Mouse (Mus musculus) layer of hippocampus, adult 9-10 months (tissue): ENCODE measurements around the gene Ufsp1.
"Not testable (repeated sequence)": the region's sequence is repeated elsewhere in the genome, so short reads cannot be mapped to it uniquely, and the experiment has no call there.

Experiments
- DNase-seq: peaks from one replicate; pipeline ENCODE4 v3.0.0; 2022; ENCODE audit warnings: low spot score

Gene Ufsp1

DNA sequence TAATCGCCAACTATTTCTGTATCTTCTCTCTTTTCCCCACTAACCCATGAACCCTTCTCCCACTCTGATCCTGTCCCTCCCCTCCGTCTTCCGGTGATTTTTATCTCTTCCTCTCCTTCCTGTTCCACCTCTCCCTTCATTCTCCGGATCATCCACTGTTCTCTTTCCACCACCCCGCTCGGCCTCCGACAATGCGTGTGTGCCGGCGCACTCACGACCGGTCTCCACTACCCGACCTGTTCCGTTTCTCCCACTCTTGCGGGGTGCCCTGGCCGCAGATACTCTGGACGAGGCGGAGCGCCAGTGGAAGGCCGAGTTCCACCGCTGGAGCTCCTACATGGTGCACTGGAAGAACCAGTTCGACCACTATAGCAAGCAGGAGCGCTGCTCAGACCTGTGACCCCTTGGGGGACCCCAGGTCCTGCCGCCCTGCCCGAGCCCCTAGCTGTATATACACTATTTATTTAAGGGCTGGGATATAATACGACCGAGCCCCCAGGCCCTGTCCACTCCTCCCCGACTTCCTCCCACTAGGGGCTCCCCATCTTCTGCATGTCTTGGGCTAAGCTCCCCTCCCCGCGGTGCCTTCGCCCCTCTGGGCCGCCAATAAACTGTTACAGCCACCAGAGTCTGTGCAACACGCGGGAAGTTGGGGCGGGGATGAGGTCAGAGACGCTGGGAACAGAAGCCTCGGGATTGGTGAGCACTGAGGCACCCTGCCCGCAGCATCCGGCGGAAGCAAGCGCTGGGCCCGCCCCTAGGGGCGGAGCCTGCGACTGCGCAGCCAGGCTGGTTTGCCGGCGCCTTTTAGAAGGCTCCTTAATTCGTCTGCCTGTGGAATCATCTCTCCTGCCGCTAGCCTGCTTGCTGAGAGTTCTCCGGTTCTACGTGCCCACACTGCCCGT lies at the start of gene Ufsp1:
TSS of gene Ufsp1 (plus strand) at position 791 of the 905 bp plus-strand sequence.
- DNase-seq, result peak; percentile 86

DNA sequence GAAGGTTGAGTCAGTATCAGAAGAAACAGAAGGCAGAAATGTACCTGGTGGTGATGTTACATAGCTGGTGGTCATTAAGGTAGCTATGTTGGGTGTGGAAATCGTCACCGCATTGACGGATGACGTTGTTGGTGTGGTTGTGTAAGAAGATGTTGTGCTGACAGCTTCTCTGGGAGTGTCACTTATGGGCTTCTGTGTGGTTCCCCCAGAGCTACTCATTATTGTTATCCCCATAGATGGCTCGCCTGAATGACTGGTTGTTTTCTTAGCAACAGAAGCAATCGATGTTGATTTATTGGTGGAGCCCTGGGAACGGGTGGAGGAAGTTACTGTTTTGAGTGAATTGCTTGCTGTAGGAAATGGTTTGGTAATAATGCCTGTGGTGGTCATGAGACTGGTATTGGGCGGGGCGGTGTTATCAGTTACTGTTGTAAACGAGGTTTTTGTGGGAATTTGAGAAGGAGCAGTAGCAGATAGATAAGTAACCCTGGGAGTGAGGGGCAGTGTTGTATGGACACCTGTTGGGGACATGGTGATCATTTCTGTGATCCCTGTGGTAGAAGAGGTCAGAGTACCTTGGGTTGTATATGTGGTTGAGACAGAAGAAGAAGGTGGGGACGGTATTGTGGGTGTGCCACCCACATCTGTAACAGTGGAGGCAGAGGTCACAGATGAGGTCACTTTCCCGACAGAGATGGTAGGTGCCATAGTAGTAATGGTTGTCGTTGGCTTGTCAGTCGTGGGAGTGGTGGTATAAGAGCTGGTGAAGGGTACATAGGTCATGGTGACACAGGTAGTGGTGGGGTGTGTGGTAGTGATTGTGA lies 30.3 kb upstream of the Ufsp1 start:
- no peak for DNase-seq

DNA sequence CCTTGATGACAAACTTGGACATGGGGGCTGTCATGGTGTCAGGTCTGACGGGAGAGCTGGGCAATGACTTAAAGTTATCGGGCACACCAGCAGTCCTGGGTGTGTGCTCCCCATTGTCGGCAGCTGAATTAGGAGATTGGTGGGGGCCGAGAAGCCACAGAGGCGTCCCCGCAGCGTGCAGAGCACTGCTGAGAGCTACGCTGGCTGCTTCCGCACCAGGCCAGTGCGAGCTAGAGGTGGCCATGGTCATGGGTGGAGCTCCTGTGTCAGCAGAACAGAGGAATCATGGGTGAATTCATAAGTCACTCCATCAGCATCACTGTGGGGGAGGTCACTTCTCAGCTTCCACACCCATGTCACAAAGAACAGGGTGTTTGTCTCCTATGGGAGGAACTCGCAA lies 29.6 kb upstream of the Ufsp1 start:
- DNase-seq, result no peak

GRCm38 (mm10) chr5:137268131-137268910 lies 26.1 kb upstream of the Ufsp1 start:
- DNase-seq, result no peak

DNA sequence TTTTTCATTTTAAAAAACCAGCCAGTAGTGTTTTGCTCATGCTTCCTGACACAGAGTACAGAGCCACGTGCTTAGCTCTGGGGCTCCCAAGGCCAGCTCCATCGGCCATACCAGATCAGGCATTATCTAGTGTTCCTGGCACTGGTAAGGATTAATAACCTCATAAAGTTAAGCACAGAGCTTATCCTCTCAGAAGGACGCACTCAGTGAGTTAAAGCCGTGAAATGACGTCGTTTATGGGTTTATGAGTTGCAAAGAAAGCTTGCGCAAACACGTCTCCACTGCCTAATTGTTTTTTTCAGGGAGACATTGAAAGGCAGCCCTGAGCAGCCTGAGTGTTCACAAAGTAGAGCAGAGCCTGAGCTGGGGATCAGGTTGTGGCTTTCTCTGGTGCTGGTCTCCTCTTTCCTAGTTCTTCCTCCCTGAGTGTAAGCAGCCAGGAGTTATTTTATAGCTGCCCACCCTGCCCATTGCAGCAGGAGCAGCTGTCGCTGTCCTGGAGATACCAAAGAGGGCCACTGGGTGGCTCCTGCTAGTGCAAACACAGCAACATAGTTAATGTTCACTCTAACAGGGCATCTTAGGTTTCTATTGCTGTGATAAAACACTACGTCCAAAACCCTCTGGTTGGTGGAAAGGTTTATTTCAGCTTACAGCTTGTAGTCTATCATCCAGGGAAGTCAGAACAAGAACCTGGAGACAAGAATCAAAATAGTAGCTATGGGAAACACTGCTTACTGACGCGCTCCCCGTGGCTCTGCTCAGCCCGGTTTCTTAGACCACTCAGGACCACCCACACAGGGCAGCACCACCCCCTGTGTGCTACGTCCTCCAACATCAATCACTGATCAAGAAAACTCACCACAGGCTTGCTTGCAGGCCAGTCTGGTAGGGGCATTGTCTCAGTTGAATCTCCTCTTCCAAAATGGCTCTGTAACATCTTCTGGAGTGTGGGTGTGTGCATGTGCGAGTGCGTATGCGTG lies 16.8 kb upstream of the Ufsp1 start:
- DNase-seq, result no peak

GRCm38 (mm10) chr5:137284411-137284810 lies 10.0 kb upstream of the Ufsp1 start:
- DNase-seq, result not testable (repeated sequence)

DNA sequence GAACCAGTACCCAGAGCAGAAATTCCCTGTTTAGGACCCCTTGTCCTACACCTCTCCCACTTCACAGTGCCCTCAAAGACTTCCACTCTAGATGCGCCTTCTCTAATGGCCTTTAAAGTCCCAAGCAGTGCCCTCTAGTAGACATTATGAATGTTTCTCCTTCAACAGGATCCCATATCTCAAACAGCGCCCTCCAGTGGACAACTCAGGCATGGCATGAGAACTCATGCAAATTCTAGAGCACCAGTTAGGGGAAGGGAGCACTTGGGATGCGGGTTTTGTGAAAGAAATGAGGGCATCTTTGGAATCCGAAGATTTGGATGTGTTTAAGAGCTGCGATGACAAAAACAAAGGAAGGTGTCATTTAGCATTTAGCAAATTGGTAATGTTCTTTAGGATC lies 9.4 kb upstream of the Ufsp1 start:
- DNase-seq, result no peak

DNA sequence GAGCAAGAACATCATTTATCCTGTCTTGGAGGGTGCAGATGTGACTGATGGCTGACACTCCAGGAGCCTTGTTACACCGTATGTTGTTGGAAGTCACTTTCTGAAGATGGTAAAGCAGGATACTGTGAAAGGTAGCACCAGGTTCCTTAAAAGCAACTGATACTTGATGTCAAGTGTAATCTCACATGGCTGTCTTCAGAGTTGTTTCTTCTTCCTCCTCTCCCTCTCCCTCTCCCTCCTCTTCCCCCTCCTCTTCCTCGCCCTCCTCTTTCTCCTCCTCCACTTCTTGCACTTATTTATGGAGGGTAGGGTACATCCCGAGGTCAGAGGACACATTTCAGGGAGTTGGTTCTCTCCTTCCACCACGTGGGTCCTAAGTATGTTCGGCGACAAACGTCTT lies 8.4 kb upstream of the Ufsp1 start:
- DNase-seq, result no peak

DNA sequence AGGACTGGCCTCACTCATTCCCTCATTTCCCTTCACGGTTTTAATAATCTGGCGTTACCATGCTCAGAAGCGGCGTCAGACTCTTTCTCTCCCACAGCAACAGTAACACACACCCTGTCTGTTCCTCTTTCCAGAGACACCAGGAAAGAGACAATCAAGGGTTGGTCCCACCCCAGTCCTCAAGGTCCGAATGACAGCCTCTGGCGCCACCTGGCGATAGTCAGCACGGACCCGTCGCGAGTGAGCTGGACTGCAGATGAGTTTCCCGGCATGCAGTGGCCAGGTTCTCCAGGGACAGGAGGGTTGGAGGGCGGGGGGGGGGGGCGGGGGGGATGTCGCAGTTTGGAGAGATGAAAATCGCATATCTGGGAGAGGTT lies 7.8 kb upstream of the Ufsp1 start:
- no peak for DNase-seq

- no peak for DNase-seq
Measured at GRCm38 (mm10) chr5:137287032-137287952, 7.1 kb upstream of the Ufsp1 start, which contains the start of gene Ache. Ache (plus strand) TSS chr5:137287519.

GRCm38 (mm10) chr5:137287953-137288743 lies 6.3 kb upstream of the Ufsp1 start:
- DNase-seq, result no peak

GRCm38 (mm10) chr5:137288999-137289470 lies 5.4 kb upstream of the Ufsp1 start:
- DNase-seq, result no peak

DNA sequence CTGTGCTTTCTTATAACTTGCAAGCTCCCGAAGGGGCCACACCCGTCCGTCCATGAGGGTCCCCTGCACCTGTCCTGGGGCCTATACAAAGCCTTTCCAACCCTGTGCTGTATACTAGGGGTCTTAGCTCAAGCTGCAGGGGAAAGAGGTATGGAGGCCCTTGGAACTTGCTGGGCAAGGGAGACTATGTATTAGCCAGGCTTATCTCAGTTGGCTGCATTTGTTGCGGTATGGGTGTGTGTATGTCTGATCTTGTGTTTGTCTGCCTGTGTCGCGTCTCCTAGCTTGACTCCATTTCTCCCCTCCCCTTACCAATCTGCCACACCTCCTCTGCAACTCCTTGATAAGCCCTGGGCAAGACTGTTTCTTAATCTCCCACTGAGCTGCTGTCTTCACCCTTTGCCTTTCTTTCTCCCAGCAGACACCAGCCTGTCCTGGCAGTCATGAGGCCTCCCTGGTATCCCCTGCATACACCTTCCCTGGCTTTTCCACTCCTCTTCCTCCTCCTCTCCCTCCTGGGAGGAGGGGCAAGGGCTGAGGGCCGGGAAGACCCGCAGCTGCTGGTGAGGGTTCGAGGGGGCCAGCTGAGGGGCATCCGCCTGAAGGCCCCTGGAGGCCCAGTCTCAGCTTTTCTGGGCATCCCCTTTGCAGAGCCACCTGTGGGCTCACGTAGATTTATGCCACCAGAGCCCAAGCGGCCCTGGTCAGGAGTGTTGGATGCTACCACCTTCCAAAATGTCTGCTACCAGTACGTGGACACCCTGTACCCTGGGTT lies 4.7 kb upstream of the Ufsp1 start:
- DNase-seq, result no peak

GRCm38 (mm10) chr5:137290677-137291076 lies 3.8 kb upstream of the Ufsp1 start:
- no peak for DNase-seq

GRCm38 (mm10) chr5:137291381-137291926 lies 3.0 kb upstream of the Ufsp1 start:
- no peak for DNase-seq

- DNase-seq, result no peak
Measured at GRCm38 (mm10) chr5:137293282-137293681, 1.1 kb upstream of the Ufsp1 start.

- DNase-seq, result no peak
Measured at GRCm38 (mm10) chr5:137294744-137295093, 290 bp downstream of the Ufsp1 start.

DNA sequence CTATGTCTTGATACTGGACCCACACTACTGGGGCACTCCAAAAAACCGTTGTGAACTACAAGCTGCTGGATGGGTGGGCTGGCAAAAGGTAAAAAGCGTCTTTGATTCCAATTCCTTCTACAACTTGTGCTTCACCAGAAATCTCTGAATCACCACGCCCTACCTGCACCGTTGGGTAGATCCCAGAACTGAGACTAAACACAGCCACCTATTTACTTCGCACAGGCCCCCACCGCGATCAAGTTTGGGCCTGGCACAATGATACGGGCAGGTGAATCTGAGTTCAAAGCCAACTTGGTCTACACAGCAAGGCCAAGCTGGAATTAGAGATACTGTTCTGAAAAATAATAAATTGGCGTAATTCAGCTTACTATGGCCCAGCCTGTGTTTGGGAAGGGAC lies 867 bp downstream of the Ufsp1 start:
- DNase-seq, result no peak
